Mouse (Mus musculus) myocyte (in vitro differentiated cells): ENCODE measurements at regions not wholly inside any gene's neighbourhood (a gene's known extent, or its start where the extent isn't known, plus 50 kb on each side); places are given as distances from the start of the nearest gene placed in this dataset.

Experiments used
- CEBPB ChIP-seq: IDR thresholded peaks from 2 replicates; pipeline ENCODE4 v1.6.1; 2011; ENCODE audit warnings: mild to moderate bottlenecking, moderate library complexity; ENCODE audit not compliant: poor library complexity, insufficient read depth, severe bottlenecking
- E2F4 ChIP-seq: IDR thresholded peaks from one replicate; pipeline ENCODE4 v1.6.1; 2011; ENCODE audit warnings: mild to moderate bottlenecking, control low read depth, moderate library complexity; ENCODE audit not compliant: insufficient read depth
- MAX ChIP-seq: IDR thresholded peaks from one replicate; pipeline ENCODE4 v1.6.1; 2011; ENCODE audit warnings: low read depth, mild to moderate bottlenecking, control low read depth
- MYOG ChIP-seq, 3 experiments: IDR thresholded peaks; one replicate each; pipeline ENCODE4 v1.6.1; 2011; ENCODE audit warnings: control low read depth in 2 of 3, low read depth in 2 of 3, mild to moderate bottlenecking in 2 of 3; ENCODE audit not compliant: insufficient read length in 2 of 3, control insufficient read depth in 1 of 3, insufficient read depth in 1 of 3
- POLR2A ChIP-seq: IDR thresholded peaks from one replicate; pipeline ENCODE4 v1.6.1; 2011; ENCODE audit warnings: low read depth, mild to moderate bottlenecking, control low read depth, moderate library complexity; ENCODE audit not compliant: insufficient read length
- POLR2AphosphoS2 ChIP-seq: IDR thresholded peaks from one replicate; pipeline ENCODE4 v1.6.1; 2011; ENCODE audit warnings: low read depth, control low read depth; ENCODE audit not compliant: insufficient read length

DNA sequence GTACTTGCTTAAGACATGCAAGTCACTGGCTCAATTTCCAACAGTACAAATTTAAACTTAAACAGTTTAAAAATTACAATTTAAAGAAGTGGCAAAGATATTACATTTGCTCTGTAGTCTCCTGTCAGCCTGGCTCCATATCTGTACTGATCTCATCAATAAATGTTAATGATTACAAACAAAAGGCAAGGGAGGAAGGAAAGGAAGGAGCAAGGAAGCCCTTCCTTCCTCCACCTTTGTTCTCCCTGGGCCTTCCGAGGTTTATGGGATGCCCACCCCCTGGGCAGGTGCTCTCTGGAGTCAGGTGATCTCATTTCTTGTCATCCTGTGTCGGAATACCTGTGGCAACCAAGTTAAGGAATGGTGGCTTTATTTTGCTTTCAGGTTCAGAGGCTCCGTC, 132.5 kb downstream of the Qrsl1 start:
- TF ChIP-seq E2F4 (no peak), POLR2AphosphoS2 (no peak), POLR2A (no peak), CEBPB (no peak), MYOG (IDR thresholded peaks at IDR 0.05; ENCODE audit: control insufficient read depth in 1 of 3, insufficient read depth in 1 of 3, insufficient read length in 2 of 3, low read depth in 2 of 3) (no peak), MAX (no peak)
